Mouse (Mus musculus): ENCODE measurements around the gene Traf4.
"Not testable (repeated sequence)": the region's sequence is repeated elsewhere in the genome, so short reads cannot be mapped to it uniquely, and the experiment has no call there.

Traf4 gene

DNA sequence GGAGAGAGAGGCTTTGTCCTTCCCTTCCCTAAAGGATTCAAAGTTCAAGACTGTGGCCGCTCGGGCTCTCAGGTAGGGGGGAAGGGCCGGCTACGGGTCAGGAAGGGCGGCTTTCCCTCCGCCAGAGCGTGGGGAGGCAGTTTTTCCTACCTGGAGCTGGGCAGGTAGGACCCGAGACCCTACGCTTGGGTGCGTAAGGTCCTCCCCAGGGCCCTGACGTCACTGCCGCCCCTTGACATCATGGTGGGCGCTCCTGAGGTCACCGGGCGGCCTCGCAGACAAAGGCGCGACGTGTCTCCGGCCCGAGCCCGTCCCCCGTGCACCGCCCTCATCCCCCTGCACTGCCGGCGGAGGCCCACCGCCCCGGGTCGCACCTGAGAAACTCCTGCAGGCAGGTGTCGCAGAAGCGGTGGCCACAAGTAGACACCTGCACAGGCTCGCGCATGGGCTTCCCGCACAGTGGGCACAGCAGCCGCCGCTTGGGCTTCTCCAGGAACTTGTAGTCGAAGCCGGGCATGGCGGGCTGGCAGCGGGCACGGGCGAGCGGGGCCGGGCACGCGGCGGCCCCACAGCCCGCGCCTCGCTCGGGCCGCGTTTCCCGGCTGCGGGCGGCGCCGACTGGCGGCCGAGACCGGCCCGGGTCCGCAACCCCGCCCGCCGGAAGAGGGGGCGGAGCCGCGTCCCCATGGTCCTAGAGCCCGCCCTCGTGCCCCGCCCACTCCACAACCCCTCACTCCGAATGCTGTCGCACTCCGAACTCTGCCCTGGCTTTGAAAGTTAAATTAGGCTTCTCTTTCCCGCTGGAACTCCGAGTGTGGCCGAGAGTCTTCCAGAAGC lies at the start of gene Traf4:
TSS of gene Traf4 (minus strand) at position 666 of the 837 bp plus-strand sequence.
- peak; percentile 86 for DNase-seq (ENCODE audit: low spot score)

DNA sequence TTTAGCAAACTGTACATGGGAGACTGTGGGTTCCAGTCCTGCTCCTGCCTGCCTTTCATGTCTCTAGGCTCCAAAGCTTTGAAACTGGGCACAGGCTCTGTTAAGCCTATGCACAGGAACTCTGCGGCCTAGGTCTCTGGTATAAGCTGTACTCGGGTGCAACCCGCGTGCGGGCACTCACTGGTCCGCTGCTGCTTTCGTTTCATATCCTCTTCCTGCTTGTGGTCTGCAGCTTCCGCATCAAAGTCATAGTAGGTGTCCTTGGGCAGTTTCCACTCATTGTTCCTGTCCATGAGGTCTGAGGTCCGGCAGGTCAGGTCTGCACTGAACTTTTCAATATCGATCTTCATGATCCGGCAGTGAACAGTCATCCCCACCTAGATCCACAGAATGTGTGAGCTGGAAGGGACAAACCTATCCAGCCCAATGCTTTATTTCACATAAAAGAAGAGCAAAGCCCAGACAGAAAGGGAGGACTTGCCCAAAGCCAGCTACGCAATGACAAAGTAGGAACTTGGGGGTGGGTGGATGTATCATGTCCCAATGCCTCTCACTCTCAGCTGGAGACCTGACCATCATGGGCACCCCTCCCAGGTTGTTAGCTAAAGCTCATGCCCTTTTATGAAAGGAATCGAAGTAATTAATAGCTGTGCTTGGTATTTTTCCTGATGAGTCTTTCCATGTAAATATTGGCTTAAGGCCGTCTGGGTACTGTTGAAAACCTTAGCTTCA lies 47.9 kb upstream of the Traf4 start:
- no peak for DNase-seq (ENCODE audit: low spot score)

DNA sequence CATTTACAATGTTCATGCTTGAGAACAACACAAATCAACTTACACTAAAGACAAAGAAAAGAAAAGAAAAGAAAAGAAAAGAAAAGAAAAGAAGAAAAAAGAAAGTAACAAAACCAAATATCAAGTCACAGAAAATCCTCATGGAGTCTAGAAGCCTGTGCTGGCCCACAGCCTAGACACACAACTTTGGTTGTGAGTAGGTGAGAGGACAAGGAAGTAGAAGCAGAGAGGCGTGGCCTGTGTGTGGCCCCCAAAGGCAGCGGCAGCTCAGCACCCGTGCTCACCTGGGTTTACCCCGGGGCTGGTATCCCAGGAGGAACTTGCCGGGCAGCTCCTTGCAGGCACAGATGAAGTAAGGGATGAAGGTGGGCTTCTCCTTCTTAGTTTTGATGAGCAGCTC lies 46.1 kb upstream of the Traf4 start:
- DNase-seq (ENCODE audit: low spot score): no peak

DNA sequence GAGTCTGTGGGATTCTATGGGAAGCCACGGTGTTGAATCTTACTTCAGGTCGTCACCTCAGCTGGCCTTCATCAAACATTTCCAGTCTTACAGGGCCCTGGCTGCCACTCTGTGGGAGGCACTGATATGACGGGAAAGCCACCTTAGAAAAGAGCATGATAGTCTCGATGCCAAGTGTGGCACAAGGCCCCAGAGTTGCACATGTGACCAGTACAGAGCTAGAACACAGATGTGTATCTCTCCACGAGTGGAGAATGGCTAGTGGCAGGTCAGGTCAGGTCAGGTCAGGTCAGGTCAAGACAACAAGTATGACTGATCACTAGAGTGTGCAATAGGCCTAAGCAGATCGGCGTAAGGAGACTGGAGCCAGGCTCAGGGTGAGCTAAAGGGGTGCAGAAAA lies 45.2 kb upstream of the Traf4 start:
- DNase-seq (ENCODE audit: low spot score): no peak

DNA sequence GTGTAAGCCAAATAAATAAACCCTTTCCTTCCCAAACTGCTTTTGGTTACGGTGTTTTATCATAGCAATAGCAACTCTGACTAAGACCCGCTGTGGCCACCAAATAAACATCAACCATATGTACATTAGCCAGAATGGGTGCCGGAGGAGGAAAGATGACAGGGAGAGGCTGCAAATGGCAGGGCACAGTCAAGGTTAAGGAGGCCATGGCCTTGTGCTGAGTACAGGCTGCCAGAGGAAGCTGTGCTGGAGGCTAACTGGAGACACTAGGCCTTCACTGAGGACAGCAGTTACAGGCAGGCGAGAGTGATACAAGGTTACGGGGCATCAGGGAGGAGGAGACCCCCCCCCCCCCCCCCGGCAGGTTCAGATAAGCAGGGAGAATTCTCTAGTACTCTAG lies 44.5 kb upstream of the Traf4 start:
- no peak for DNase-seq (ENCODE audit: low spot score)

DNA sequence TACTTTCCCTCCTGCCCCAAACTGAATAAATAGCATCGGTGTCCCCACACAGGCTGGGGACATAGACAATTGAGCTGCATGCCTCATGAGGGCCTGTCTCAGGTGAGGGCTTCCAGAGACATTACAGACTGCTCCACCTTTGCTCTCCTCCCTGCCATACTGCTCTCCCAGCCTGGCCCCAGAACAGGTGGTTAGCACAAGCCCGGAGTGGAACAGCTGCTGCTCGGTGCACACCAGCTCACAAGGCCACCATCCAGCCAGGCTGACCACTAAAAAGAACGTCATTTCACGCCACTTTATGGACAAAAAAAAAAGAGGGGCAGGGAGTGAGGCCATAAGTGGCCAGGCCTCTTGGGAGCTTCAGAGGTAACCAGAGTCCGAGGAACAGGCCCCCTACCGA lies 41.8 kb upstream of the Traf4 start:
- DNase-seq (ENCODE audit: low spot score): no peak

DNA sequence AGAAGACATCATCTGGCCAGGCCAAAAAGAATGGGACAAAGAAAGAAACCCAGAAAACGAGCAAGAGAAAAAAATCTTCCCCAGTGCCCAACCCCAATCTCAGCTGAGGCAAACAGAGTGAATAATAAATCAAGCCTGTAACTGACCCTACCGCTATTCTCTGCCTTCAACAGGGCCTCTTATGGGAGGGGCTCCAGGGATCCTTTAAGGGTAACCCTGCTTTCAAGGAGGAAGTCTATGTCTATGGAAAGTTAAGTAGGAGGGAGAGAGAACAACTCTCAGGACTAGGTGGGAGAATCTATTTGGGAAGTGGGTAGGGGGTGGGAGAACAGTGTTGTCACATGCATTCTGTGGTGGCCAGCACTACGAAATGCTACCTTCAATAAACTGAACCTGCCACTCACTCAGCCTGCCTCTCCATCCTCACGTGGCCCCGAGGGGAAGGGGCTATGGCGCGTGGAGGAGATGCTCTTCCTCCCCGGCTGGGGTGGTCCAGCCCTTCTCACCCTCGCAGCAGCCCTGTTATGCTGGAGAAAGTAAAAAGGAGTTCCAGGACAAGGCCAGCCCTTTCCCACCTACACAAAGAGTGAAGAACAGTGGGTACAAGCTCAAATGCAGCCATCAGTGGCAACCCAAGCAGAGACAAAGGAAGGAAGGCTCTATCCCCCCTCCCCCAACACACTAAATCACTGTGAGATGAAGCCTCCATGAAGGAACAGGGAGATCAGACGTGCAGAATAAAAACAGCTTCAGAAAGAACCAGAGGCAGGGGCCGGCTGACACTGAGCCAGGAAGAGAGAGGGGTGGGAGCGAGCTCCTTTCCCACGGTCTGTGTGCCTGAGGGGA lies 40.2 kb upstream of the Traf4 start:
- DNase-seq (ENCODE audit: low spot score): no peak

DNA sequence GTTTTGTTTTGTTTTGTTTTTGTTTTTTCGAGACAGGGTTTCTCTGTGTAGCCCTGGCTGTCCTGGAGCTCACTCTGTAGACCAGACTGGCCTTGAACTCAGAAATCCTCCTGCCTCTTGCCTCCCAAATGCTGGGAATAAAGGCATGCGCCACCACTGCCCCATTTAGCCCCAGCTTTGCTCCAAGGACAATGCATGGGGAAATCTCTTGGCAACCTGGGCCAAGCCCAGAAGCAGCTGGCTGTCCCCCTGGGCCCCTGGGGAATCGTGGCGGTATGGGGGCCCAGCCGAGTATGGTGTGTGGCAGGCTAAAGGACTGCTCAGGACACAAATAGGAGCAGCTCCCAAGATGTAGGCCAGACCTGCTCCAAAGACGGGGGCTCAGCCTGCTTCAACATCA lies 38.9 kb upstream of the Traf4 start:
- DNase-seq (ENCODE audit: low spot score): no peak

DNA sequence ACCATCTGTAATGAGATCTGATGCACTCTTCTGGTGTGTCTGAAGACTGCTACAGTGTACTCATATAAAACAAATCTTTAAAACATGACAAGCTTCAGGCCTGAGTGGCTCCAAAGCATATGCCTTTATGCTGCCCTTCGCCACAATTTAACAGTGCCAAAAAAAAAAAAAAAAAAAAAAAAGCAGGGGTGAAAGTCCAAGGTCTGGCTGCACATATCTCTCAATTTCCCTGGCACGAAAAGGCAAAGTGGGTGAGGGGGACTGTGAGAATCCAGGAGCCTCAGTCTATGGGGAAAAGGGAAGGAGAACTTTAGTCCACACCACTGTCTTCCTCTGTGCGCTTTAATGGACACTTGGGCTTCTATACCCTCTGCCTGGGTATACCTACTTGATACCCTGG lies 37.0 kb upstream of the Traf4 start:
- no peak for DNase-seq (ENCODE audit: low spot score)

DNA sequence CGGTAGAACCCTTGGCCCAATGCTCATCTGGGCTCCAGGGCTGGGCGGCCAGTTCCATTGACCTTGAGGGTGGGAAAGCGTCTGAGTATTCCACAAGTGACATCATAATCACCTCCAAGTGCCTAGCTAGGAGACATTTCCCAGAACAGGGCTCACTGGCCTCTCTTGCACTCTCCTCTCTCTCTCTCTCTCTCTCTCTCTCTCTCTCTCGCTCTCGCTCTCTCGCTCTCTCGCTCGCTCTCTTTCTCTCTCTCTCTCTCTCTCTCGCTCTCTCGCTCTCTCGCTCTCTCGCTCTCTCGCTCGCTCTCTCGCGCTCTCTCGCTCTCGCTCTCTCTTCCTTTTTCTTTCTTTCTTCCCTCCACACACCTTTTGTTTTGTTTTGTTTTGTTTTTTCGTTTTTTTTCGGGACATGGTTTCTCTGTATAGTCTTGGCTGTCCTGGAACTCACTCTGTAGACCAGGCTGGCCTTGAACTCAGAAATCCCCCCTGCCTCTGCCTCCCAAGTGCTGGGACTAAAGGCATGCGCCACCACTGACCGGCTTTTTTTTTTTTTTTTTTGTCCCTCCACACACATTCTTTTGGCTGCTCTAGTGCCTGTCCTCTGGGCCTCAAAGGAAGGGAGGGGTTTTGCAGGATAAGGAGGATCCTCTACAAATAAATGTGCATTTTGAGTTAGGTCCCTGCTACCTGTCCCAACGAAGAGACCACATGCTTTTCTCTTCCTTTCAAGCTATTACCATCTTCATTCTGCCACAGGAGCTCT lies 29.9 kb upstream of the Traf4 start:
- no peak for DNase-seq (ENCODE audit: low spot score)

DNA sequence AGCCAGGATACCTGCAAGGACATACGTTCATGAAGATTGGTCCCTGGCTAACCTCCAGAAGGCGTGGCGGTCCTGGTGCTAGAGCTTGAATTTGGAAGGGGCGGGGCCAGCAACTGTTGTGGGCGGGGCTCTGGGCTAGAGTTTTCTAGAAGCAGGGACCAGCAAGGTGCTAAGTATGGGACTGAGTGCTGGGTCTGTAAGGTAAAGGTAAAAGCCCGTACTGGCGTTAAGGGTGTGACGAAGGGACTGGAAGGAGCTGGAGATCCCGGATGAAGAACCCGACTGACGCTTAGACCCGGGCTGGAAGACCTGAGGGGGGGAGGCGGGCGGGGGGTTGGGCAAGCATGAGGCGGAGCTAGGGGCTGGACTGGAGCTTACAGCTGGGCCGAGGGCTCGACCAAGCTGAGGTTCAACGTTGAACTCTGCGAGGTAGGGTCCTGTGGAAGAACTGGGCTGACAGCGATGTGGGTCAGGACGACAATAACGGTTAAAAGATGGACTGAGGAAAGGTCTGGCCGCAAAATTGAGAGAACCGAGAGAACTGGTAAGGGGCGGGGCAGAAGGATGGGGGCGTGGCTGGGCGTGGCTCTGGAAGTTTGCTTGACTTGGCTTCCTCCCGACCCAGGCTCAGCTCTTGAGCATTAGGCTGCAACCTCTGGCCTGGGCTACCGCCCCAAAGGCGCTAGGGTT lies 29.2 kb upstream of the Traf4 start:
- DNase-seq (ENCODE audit: low spot score): no peak

DNA sequence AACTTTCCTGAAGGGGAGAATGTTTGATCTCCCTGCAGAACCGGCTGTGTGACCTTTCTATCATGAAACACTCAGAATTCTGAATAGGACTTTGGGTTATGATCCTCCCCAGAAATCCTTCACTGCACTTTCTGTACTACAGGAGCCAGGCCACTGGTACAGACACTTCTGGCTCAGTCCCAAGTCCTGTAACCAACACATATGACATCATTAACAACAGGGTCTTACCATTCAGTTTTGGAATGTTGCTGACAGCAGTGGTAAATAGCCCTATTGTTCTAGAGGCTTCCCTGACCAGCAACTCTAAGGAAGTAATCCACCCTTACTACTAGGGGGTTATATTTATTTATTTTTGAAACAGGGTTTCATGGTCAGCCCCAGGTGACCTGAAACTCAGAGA lies 27.7 kb upstream of the Traf4 start, which contains the start of gene Proca1:
TSS of gene Proca1 (plus strand) at position 280 of the 400 bp plus-strand sequence.
- no peak for DNase-seq (ENCODE audit: low spot score)

DNA sequence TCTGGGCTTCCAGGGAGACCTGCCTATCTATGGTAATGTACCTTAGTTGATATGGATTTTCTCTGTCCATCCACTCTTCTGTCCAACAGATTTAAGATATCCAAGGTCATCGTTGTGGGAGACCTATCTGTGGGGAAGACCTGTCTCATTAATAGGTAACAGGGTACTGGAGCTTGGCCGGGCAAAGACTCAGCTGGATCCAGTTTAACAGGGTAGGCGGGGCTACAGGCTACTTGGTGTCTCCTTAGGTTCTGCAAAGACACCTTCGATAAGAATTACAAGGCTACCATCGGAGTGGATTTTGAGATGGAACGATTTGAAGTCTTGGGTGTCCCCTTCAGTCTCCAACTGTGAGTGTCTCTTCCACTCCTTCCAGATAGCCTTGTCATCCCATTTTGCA lies 24.7 kb upstream of the Traf4 start:
- no peak for DNase-seq (ENCODE audit: low spot score)

DNA sequence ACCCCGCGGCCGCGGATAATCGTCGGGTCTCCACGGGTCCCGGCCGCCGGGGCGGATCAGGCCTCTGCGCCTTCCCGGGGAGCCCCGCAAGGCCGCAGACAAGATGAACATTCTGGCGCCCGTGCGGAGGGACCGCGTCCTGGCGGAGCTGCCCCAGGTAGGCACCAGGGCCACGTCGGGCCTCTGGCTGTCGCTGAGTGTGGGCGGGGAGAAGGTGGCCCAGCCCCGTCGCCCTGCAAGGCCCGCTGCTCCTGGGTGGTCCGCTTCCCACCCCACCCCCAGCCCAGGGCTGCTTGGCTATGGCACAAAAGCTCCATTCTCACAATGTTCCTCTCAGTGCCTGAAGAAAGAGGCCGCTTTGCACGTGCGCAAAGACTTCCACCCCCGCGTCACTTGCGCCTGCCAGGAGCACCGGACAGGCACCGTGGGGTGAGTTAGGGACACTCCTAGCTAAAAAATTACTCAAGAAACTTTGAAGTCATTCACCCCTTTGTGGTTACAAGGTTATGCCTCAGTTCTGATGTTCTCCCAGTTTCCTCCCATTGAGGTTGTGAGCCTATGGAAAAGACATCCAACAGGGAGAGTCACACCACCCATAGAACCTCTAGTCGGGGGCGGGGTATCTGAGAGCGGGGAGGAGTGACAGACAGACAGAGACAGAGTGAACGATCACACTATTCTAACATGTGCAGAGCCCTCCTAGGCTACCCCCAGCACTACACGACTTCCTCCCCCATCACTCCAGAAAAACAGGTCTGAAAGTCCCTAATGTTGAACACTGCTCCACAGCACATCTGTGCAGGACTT lies 24.0 kb upstream of the Traf4 start:
- DNase-seq (ENCODE audit: low spot score): peak; percentile 58

DNA sequence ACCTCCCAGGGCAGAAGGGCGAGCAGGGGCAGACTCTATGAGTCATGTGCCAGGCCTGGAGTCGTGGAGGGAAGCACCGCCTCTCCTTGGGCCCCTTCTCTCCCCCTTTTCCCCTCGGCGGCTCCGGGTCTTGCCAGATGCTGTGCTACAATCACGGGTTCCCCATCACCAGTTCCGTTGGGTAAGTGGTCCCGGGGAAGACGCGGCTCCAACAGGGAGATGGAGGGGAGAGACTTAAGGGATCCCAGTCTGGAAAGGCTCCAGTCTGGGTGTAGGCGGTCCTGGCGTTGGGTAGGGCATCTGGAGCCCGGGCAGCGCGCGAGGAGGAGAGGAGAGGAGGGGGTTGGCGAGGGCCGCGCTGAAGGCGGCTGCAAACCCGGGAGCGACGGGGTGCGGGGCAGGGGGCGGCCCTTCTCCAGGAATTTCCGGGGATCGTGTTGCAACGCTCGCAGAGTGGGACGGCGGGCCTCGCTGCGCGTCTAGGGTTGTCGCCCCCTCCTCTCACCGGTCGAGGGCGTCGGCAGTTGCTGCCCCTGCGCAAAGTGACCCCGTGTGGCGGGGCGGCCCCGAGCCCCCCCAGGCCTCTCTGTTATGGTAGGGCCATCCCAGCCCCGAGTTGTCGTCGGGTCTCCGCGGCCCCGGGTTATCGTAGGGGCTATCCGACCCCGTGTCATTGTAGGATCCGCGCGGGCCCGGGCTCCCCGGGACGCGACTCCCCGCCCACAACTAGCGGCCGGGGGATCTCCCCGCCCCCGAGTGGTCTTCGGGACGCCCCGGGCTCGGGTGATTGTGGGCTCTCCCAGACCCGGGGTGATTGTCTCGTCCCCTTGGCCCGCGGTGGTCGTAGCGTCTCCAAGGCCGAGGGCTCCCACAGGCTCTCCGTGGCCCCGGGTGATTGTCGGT lies 23.2 kb upstream of the Traf4 start, which contains the start of gene Rab34:
TSS of gene Rab34 (plus strand) at position 100 of the 903 bp plus-strand sequence.
- DNase-seq (ENCODE audit: low spot score): peak; percentile 84

DNA sequence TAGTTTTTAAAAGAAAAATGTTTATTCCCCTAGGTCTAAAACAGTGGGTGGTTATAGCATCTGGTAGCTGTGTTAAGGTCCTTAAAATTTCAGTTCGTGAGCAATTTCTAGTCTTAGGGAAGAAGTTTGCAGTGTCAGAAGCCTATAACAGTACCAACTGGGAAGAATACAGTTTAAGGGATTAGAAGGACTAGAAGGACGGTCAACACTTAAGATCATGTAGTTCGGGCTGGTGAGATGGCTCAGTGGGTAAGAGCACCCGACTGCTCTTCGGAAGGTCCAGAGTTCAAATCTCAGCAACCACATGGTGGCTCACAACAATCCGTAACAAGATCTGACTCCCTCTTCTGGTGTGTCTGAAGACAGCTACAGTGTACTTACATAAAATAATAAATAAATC lies 19.3 kb upstream of the Traf4 start:
- DNase-seq (ENCODE audit: low spot score): not testable (repeated sequence)

DNA sequence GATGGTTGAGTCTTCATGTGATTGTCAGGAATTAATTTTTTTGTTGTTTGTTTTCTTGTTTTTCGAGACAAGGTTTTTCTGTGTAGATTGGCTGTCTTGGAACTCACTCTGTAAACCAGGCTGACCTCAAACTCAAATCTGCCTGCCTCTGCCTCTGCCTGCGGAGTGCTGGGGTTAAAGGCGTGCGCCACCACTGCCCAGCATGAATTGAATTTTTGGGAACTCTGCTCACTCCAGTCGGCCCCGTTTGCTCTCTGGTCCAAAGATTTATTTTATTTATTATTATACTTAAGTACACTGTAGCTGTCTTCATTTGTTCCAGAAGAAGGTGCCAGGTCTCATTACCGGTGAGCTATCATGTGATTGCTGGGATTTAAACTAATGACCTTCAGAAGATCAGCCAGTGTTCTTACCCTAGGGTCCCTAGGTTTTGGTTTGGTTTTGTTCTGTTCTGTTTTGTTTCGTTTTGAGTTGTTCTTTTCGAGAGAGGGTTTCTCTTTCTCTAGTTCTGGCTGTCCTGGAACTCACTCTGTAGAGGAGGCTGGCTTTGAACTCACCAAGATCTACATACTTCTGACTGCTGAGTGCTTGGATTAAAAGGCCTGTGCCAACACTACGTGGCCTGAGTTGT lies 18.6 kb upstream of the Traf4 start:
- DNase-seq (ENCODE audit: low spot score): no peak
